Comparison of ENCODE assay signal across 9 mouse cellular contexts in the genomic region with DNA sequence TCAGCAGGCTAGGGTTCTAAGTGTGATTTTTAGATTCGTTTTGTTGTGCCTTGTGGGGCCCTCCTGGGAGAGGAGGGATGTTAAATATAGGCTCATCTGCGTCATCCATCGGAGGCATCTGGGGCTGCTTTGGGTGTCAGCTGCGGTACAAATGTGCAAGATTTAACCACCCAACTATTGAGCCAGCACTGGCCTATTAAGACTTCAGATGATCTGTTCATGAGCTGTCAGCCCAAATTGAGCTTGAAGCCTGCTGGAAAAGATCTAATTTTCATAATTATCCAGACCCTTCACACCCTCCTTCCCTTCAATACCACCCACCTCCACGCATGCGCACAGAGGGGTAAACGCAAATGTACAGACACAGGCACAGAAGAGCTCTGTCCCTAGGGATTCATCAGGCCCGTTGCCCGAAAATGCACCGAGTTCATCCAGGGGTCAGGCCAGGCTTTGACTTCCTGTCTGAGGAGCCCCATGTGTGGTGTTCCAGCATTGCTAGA.
DNase-seq lines count a peak whose midpoint lies in the region; ATAC-seq and TF ChIP-seq lines count a peak whose summit lies in the region.
"Had no signal": no experiment of that assay in that cellular context is flagged by ENCODE, and none has a peak within 500 bp of the region (broad histone marks: within the 10 kb centered on the region; RNA-seq: fewer than 3 reads in every experiment).

No protein-coding gene starts in this region.

- DNase-seq in lung, embryonic 14.5 days: peak; percentile 80
- DNase-seq in lung, adult 2 months: no peak
- DNase-seq in heart, postnatal 14 days: peak; percentile 65 to 74
- DNase-seq in kidney, postnatal 4 days: peak; percentile 77 to 80
- peak; percentile 46 to 58 for DNase-seq in lung, postnatal 4 days
- peak; percentile 61 for DNase-seq in splenic B cell, adult 2 months (ENCODE audit: low read depth, low spot score)
- DNase-seq in cerebellum, postnatal 36 days: no peak

- no peak overlapping the region for H3K4me3 ChIP-seq in lung, embryonic 14.5 days (ENCODE audit: low read depth, low read length)
- no peak overlapping the region for H3K4me3 ChIP-seq in lung, adult 2 months (replicated peaks; ENCODE audit: extremely low read depth, low read depth, low read length)
- no peak overlapping the region for H3K4me3 ChIP-seq in forebrain, embryonic 15.5 days
- H3K4me3 ChIP-seq: embryonic facial prominence, embryonic 15.5 days had no signal

- no peak overlapping the region for H3K9ac ChIP-seq in lung, embryonic 14.5 days
- no peak overlapping the region for H3K9ac ChIP-seq in forebrain, embryonic 15.5 days (replicated peaks)
- H3K9ac ChIP-seq: embryonic facial prominence, embryonic 15.5 days had no signal

- no peak for ATAC-seq in lung, embryonic 14.5 days (ENCODE audit: insufficient read depth)
- ATAC-seq in forebrain, embryonic 15.5 days (replicated peaks): peak; percentile 70; the same call in 1 of the 2 replicates

- H3K4me2 ChIP-seq in lung, embryonic 14.5 days: no peak overlapping the region
- H3K4me2 ChIP-seq in forebrain, embryonic 15.5 days (replicated peaks): 0 out of 2 replicates have a peak overlapping the region, but pooled peaks have one; percentile 2
- H3K4me2 ChIP-seq: embryonic facial prominence, embryonic 15.5 days had no signal

- intact Hi-C loops in heart, postnatal 14 days (cut with DNase I): no loop called here

- peaks cover 13% of the 10 kb centered on the region for H3K4me1 ChIP-seq in lung, embryonic 14.5 days (ENCODE audit: insufficient read depth)
- H3K4me1 ChIP-seq in lung, adult 2 months (ENCODE audit: control insufficient read depth, insufficient read depth, low read length): no peaks in the 10 kb centered on the region
- peaks cover 24% of the 10 kb centered on the region for H3K4me1 ChIP-seq in forebrain, embryonic 15.5 days

- no peaks in the 10 kb centered on the region for H3K36me3 ChIP-seq in lung, embryonic 14.5 days (ENCODE audit: insufficient read depth)
- H3K36me3 ChIP-seq in forebrain, embryonic 15.5 days: no peaks in the 10 kb centered on the region
- H3K36me3 ChIP-seq in splenic B cell, adult 2 months (ENCODE audit: control insufficient read depth, insufficient read depth, low read length, poor library complexity, severe bottlenecking): no peaks in the 10 kb centered on the region
- H3K36me3 ChIP-seq: embryonic facial prominence, embryonic 15.5 days had no signal

- TF ChIP-seq POLR2A in lung, adult 2 months (IDR thresholded peaks at IDR 0.05; ENCODE audit: borderline replicate concordance, extremely low read depth, low read depth, low read length): no peak

- TF ChIP-seq CTCF in lung, embryonic 14.5 days (IDR thresholded peaks at IDR 0.05; ENCODE audit: low read depth): no peak
- no peak for TF ChIP-seq CTCF in lung, adult 2 months (IDR thresholded peaks at IDR 0.05; ENCODE audit: insufficient read depth, low read length)

- no peaks in the 10 kb centered on the region for H3K9me3 ChIP-seq in lung, embryonic 14.5 days (ENCODE audit: low read depth, low read length)
- H3K9me3 ChIP-seq in forebrain, embryonic 15.5 days: no peaks in the 10 kb centered on the region
- H3K9me3 ChIP-seq: embryonic facial prominence, embryonic 15.5 days had no signal

- 0 out of 2 replicates have a peak overlapping the region, but pooled peaks have one; percentile 32 for H3K27ac ChIP-seq in lung, embryonic 14.5 days (ENCODE audit: low read depth)
- peak overlapping the region; percentile 62 for H3K27ac ChIP-seq in forebrain, embryonic 15.5 days (replicated peaks)
- H3K27ac ChIP-seq: embryonic facial prominence, embryonic 15.5 days had no signal

- 40% methylated on average over 10 of the region's 10 CpGs for WGBS in lung, embryonic 14.5 days
- 52% methylated on average over 10 of the region's 10 CpGs for WGBS in lung, adult 2 months
- 29% methylated on average over 10 of the region's 10 CpGs for WGBS in forebrain, embryonic 15.5 days

- H3K27me3 ChIP-seq in lung, embryonic 14.5 days (ENCODE audit: insufficient read depth, low read length): no peaks in the 10 kb centered on the region
- no peaks in the 10 kb centered on the region for H3K27me3 ChIP-seq in forebrain, embryonic 15.5 days
- peaks cover 2% of the 10 kb centered on the region; the same call in 1 of the 2 replicates for H3K27me3 ChIP-seq in splenic B cell, adult 2 months (ENCODE audit: control insufficient read depth, insufficient read depth, low read length, poor library complexity, severe bottlenecking)
- H3K27me3 ChIP-seq: embryonic facial prominence, embryonic 15.5 days had no signal

Comparison
In these comparisons a context has a peak if more than half of its experiments do, and no peak if none do; other contexts are left out.
1. DNase-seq: peak in lung, embryonic 14.5 days (single experiment), heart, postnatal 14 days (2 of 2), kidney, postnatal 4 days (2 of 2), lung, postnatal 4 days (2 of 2) and splenic B cell, adult 2 months (single experiment); none in lung, adult 2 months (single experiment) and cerebellum, postnatal 36 days (0 of 2).